Mouse (Mus musculus) heart, adult 2 months (tissue): Measurements from ENCODE around the gene Ccdc115. TPM values are rescaled to one million over a fixed set of nuclear protein-coding genes. Genes with fewer than 3 reads are reported as not detected.

ENCODE experiments used
- DNase-seq, 2 experiments: peaks; one replicate each; pipeline ENCODE4 v3.0.0; 2021
- H3K27ac ChIP-seq: fragments of 200-600 bp; 2 replicates; pipeline ENCODE4 v1.8.1; 2022
- H3K27me3 ChIP-seq: fragments of 200-500 bp; 2 replicates; pipeline ENCODE4 v1.6.1; 2012; ENCODE audit warnings: mild to moderate bottlenecking, low read length, inconsistent platforms, mixed read lengths; ENCODE audit not compliant: control insufficient read depth, insufficient read depth
- H3K36me3 ChIP-seq: fragments of 200-500 bp; 2 replicates; pipeline ENCODE4 v1.6.1; 2012; ENCODE audit warnings: low read length, inconsistent platforms; ENCODE audit not compliant: control insufficient read depth, insufficient read depth
- H3K4me1 ChIP-seq: fragments of 200-500 bp; 2 replicates; pipeline ENCODE4 v1.6.1; 2011; ENCODE audit warnings: low read length; ENCODE audit not compliant: control insufficient read depth, insufficient read depth
- H3K4me3 ChIP-seq: fragments of 200-600 bp; 2 replicates; pipeline ENCODE4 v1.8.1; 2022
- H3K79me2 ChIP-seq: fragments of 200-500 bp; replicated peaks from 2 replicates; pipeline ENCODE4 v1.6.1; 2012; ENCODE audit warnings: mild to moderate bottlenecking, inconsistent platforms, low read length, moderate library complexity, mixed read lengths; ENCODE audit not compliant: control insufficient read depth, insufficient read depth
- H3K9ac ChIP-seq: fragments of 200-500 bp; 2 replicates; pipeline ENCODE4 v1.6.1; 2012; ENCODE audit warnings: low read depth, mild to moderate bottlenecking, control low read depth, inconsistent platforms, low read length, mixed read lengths
- CTCF ChIP-seq: fragments of 200-600 bp; IDR thresholded peaks from 2 replicates; pipeline ENCODE4 v1.8.1; 2022; ENCODE audit warnings: antibody characterized with exemption, mild to moderate bottlenecking, moderate library complexity
- EP300 ChIP-seq: fragments of 200-500 bp; IDR thresholded peaks from 2 replicates; pipeline ENCODE4 v1.6.1; 2011; ENCODE audit warnings: low read depth, low read length, control low read depth; ENCODE audit not compliant: insufficient read depth
- POLR2A ChIP-seq: fragments of 200-500 bp; IDR thresholded peaks from 2 replicates; pipeline ENCODE4 v1.6.1; 2011; ENCODE audit warnings: mild to moderate bottlenecking, low read depth, low read length, control low read depth; ENCODE audit not compliant: insufficient read depth
- WGBS: fragments of 180-500 bp; shearing (Covaris S2); methylation state at CpG from one replicate; pipeline ENCODE4 v1.1.7; 2018; 5-methylcytosine and 5-hydroxymethylcytosine counted together
- intact Hi-C: fragments of 180-260 bp; cut with DNase I; formaldehyde crosslinking; loops from one replicate; pipeline ENCODE4 v1.15.1; 2025
- microRNA-seq, 2 experiments: library from miRNA; unstranded; fragments of <30 nt; microRNA quantifications; one replicate each; pipeline ENCODE4 v1.2.0; 2021
- polyA plus RNA-seq: library from polyadenylated mRNA; depleted of rRNA; stranded (reverse); fragments of >200 nt; gene quantifications from 2 replicates; pipeline ENCODE4 v1.2.3, GENCODE M21; 2012; rRNA removed
- total RNA-seq, 2 experiments: library from RNA; stranded (reverse); gene quantifications; 2 replicates each; pipeline ENCODE4 v1.2.3; 2021

Gene Ccdc115
- total and polyA plus RNA-seq, 3 experiments, result 15.1 to 15.5 (median 15.2) TPM

DNA sequence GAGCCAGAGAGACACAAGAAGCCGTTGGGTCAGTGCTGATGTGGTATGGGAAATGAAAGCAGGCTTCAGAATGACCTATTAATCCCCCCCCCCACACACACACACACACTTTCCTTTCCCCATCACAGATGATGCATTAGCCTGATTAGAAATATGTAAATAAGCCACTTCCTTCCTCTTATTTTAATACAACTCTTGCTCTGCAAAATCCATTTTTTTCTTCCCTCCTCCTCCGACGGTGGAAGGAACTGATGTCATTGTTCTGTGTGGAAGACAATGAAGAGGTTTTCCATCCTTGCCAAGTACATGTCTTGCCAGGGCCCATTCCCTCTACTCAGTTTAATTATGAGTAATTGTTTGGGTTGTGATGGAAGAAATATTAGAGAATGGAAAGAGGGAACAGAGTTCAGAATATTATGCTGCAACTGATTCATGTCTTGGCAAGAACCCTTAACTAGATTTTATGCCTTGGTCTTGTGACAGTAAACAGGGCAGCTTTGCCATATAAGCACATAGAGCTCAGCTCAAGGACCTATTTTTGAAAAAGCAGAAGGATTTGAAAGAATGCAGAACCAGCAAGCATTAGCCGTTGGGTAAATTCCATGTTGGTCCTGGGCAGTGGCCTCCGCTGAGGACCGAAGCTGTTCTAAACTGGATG is 50.1 kb downstream of the Ccdc115 start:
- H3K9ac ChIP-seq, result no peak overlapping the region
- peak overlapping the region; percentile 75 for H3K27ac ChIP-seq
- peaks cover 20% of the 10 kb centered on the region for H3K4me1 ChIP-seq
- no peaks in the 10 kb centered on the region for H3K27me3 ChIP-seq
- DNase-seq, result peak in 1 of 2 experiments; percentile 49
- intact Hi-C loops, result loop anchor here (5.0 kb wide), 2 partner anchors 77 to 382 kb away; no protein-coding TSS in a partner anchor
- no peak for TF ChIP-seq CTCF
- TF ChIP-seq POLR2A, result no peak
- no peak for TF ChIP-seq EP300
- H3K79me2 ChIP-seq, result no peaks in the 10 kb centered on the region
- no peaks in the 10 kb centered on the region for H3K36me3 ChIP-seq
- H3K4me3 ChIP-seq, result peak overlapping the region; percentile 20; the same call in 1 of the 2 replicates
- 36% methylated on average over 6 of the region's 6 CpGs for WGBS

DNA sequence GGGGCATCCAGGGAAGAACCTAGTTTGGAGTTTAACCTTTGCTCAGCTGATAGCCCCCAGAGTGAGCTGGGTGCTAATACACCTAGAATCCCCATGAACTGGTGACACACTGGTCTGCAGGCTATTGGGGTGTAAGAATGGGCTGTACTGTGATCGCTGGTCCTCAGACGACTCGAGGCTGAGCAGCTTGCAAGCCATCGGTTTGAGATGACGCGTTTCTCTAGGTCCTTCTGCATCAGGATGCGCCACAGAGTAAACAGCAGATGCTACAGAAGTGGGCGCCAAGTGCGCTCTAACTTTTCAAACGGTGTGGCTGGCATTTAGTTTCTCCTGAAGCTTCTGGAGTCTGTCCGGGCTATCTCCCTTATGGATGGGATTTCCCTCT is 50.6 kb downstream of the Ccdc115 start:
- 44% methylated on average over 11 of the region's 11 CpGs for whole genome bisulfite sequencing
- Histone ChIP-seq H3K27ac (peak overlapping the region; percentile 69), H3K4me1 (peaks cover 20% of the 10 kb centered on the region), H3K27me3 (no peaks in the 10 kb centered on the region), H3K79me2 (no peaks in the 10 kb centered on the region), H3K4me3 (peak overlapping the region; percentile 20; the same call in 1 of the 2 replicates), H3K9ac (0 out of 2 replicates have a peak overlapping the region, but pooled peaks have one; percentile 2), H3K36me3 (no peaks in the 10 kb centered on the region)
- peak; percentile 30 to 43 for DNase-seq
- intact Hi-C loops, result loop anchor here (5.0 kb wide), 2 partner anchors 77 to 382 kb away; no protein-coding TSS in a partner anchor
- TF ChIP-seq CTCF (no peak), EP300 (no peak), POLR2A (0 out of 2 replicates have a peak, but pooled peaks have one; percentile 15)

DNA sequence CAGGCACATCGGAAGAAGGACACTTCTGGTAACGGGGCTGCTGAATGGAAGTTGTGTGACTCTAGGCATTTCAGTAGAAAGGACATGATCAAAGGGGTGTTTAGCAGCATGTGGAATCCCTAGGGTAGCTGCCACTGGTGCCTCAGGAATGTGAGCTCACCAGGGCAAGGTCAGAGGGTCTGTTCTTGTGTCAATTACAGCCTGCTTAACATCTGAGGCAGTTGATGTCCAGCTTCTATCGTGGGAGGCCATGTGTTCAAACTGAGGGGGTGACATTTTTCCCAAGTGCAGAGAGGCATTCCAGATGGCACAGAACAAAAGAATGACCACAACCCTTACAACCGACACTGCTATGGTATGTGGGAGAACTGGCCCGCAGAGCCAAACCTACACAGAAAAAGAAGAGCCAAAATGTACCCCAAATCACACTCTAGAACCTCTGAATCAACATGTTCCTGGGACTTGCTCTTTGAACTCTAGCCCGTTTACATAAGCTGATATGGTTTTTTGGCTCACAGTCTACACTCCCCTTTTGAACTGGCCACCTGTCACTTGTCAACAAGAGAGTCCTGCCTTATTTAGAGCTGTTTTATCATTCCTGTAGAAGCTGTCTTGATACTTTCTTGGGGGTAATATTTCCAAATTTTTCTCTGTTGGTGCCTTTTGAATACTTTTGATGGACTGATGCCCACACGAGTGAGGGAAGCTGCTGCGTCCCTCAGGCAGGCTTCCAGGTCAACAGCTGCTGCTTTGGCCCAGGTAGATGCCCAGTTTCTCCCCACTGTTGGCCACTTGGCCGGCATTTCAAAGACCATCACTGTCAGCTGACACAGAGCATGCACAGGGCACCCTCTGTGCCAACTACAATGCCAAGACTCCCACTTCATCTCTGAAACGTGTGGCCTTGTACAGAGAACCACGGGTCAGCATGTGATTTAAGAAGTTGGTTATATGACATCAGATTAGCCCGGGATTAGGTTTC is 51.8 kb downstream of the Ccdc115 start:
- H3K4me1 ChIP-seq, result peaks cover 20% of the 10 kb centered on the region
- peak overlapping the region; percentile 69; the same call in 1 of the 2 replicates for H3K27ac ChIP-seq
- peaks cover 1% of the 10 kb centered on the region; the same call in 1 of the 2 replicates for H3K27me3 ChIP-seq
- no peaks in the 10 kb centered on the region for H3K36me3 ChIP-seq
- H3K4me3 ChIP-seq, result no peak overlapping the region
- no peak for TF ChIP-seq POLR2A
- TF ChIP-seq CTCF, result no peak
- no peak for TF ChIP-seq EP300
- intact Hi-C loops, result loop anchor here (5.0 kb wide), 2 partner anchors 75 to 380 kb away; no protein-coding TSS in a partner anchor
- H3K9ac ChIP-seq, result no peak overlapping the region
- DNase-seq, result peak in 1 of 2 experiments; percentile 33
- WGBS, result 56% methylated on average over 12 of the region's 12 CpGs
- no peaks in the 10 kb centered on the region for H3K79me2 ChIP-seq

Small RNAs within 50 kb of the gene (microRNA-seq; reads per million reads assigned to microRNA genes)
- 0 to 1.1 reads per million in 2 experiments for gene Mir5103

Other genes starting within 250 kb of the Ccdc115 start
- gene Imp4, start 179 bp upstream of the Ccdc115 start, total RNA-seq, result 10 to 100 TPM; 26.5 to 28.6 TPM
- gene Imp4, start 179 bp upstream of the Ccdc115 start, polyA plus RNA-seq, result 21.1 and 24.2 TPM in 2 replicates
- 1 to 10 TPM; 4.2 TPM for gene Ptpn18, start 20.1 kb upstream of the Ccdc115 start, total RNA-seq
- gene Ptpn18, start 20.1 kb upstream of the Ccdc115 start, polyA plus RNA-seq, result 6.5 and 16.3 TPM in 2 replicates
- not detected for gene Prss39, start 58.7 kb upstream of the Ccdc115 start, total RNA-seq
- 0.21 and 0.38 TPM in 2 replicates for gene Prss39, start 58.7 kb upstream of the Ccdc115 start, polyA plus RNA-seq
- not detected for gene Cfc1, start 96.0 kb upstream of the Ccdc115 start, total RNA-seq
- gene Cfc1, start 96.0 kb upstream of the Ccdc115 start, polyA plus RNA-seq, result not detected in 2 replicates
- gene Prss40, start 121.3 kb upstream of the Ccdc115 start, total RNA-seq, result not detected
- not detected in 2 replicates for gene Prss40, start 121.3 kb upstream of the Ccdc115 start, polyA plus RNA-seq
- not detected for gene Amer3, start 140.0 kb upstream of the Ccdc115 start, total RNA-seq
- gene Amer3, start 140.0 kb upstream of the Ccdc115 start, polyA plus RNA-seq, result 0.02 and 0.12 TPM in 2 replicates